9 mouse cellular contexts compared by ENCODE assay signal in genomic region chr1:173420374-173420773, GRCm38 (mm10). TPM values are rescaled to one million over a fixed set of nuclear protein-coding genes. Genes with fewer than 3 reads are reported as not detected.
DNase-seq lines count a peak whose midpoint lies in the region; ATAC-seq and TF ChIP-seq lines count a peak whose summit lies in the region.
"Had no signal": no experiment of that assay in that cellular context is flagged by ENCODE, and none has a peak within 500 bp of the region (broad histone marks: within the 10 kb centered on the region; RNA-seq: fewer than 3 reads in every experiment).

No protein-coding gene starts in this region.

- H3K4me2 ChIP-seq in liver, postnatal 0 days (ENCODE audit: low read depth, low read length), result peak overlapping the region; percentile 22; the same call in 1 of the 2 replicates
- H3K4me2 ChIP-seq in hindbrain, embryonic 12.5 days (replicated peaks), result no peak overlapping the region
- H3K4me2 ChIP-seq: limb, embryonic 13.5 days had no signal

- H3K36me3 ChIP-seq in liver, postnatal 0 days (replicated peaks; ENCODE audit: insufficient read depth, low read length), result no peaks in the 10 kb centered on the region
- no peaks in the 10 kb centered on the region for H3K36me3 ChIP-seq in hindbrain, embryonic 12.5 days
- H3K36me3 ChIP-seq: limb, embryonic 13.5 days had no signal

- 0 out of 2 replicates have a peak overlapping the region, but pooled peaks have one; percentile 29 for H3K27ac ChIP-seq in liver, postnatal 0 days (ENCODE audit: low read depth)
- H3K27ac ChIP-seq in hindbrain, embryonic 12.5 days, result no peak overlapping the region
- H3K27ac ChIP-seq: limb, embryonic 13.5 days had no signal

- peak; percentile 31 for DNase-seq in layer of hippocampus, adult 9-10 months (ENCODE audit: low spot score)
- DNase-seq in layer of hippocampus, postnatal 10 days (ENCODE audit: low spot score in 2 of 2), result no peak
- DNase-seq in brain, adult 2 months (ENCODE audit: low read depth, low spot score), result peak; percentile 38
- DNase-seq in liver, postnatal 0 days, result peak; percentile 50
- DNase-seq in telencephalon, adult 2 months (ENCODE audit: low read depth, low spot score), result peak; percentile 22
- DNase-seq in cerebellum, postnatal 36 days, result no peak
- DNase-seq in cerebellum, postnatal 14 days, result no peak

- TF ChIP-seq CTCF in liver, postnatal 0 days (IDR thresholded peaks at IDR 0.05; ENCODE audit: low read depth), result no peak

- H3K4me1 ChIP-seq in liver, postnatal 0 days (ENCODE audit: insufficient read depth), result peaks cover 10% of the 10 kb centered on the region
- no peaks in the 10 kb centered on the region for H3K4me1 ChIP-seq in hindbrain, embryonic 12.5 days

- no peaks in the 10 kb centered on the region for H3K9me3 ChIP-seq in liver, postnatal 0 days (ENCODE audit: low read length)
- no peaks in the 10 kb centered on the region for H3K9me3 ChIP-seq in hindbrain, embryonic 12.5 days (replicated peaks)
- H3K9me3 ChIP-seq: limb, embryonic 13.5 days had no signal

- 37% methylated on average over 6 of the region's 6 CpGs for WGBS in liver, postnatal 0 days (ENCODE audit: insufficient replicate concordance)
- WGBS in hindbrain, embryonic 12.5 days, result 92% methylated on average over 6 of the region's 6 CpGs

- H3K27me3 ChIP-seq in liver, postnatal 0 days (ENCODE audit: insufficient read depth, low read length), result no peaks in the 10 kb centered on the region
- H3K27me3 ChIP-seq in hindbrain, embryonic 12.5 days, result no peaks in the 10 kb centered on the region
- H3K27me3 ChIP-seq: limb, embryonic 13.5 days had no signal

- ATAC-seq in liver, postnatal 0 days, result peak; percentile 28
- ATAC-seq in hindbrain, embryonic 12.5 days (ENCODE audit: low FRiP score), result no peak

- H3K9ac ChIP-seq in liver, postnatal 0 days (replicated peaks), result no peak overlapping the region
- H3K9ac ChIP-seq in hindbrain, embryonic 12.5 days, result no peak overlapping the region
- H3K9ac ChIP-seq: limb, embryonic 13.5 days had no signal

- peak overlapping the region; percentile 17 for H3K4me3 ChIP-seq in liver, postnatal 0 days (ENCODE audit: low read depth, low read length)
- no peak overlapping the region for H3K4me3 ChIP-seq in hindbrain, embryonic 12.5 days
- H3K4me3 ChIP-seq: limb, embryonic 13.5 days had no signal

- TF ChIP-seq EP300 in liver, postnatal 0 days (IDR thresholded peaks at IDR 0.05; ENCODE audit: low read depth), result no peak

RNA-seq across cellular contexts. Expression of gene Cadm3, which starts 52.9 kb away (rescaled TPM):
- 100 to 1,000 TPM; 324 to 348 TPM for total RNA-seq in layer of hippocampus, postnatal 10 days (2021)
- polyA plus RNA-seq in liver, postnatal 0 days (2015; fragmentation: Nextera tagmentation; extraction: Ambion mirVana), result 0.49 and 0.61 TPM in 2 replicates
- polyA plus RNA-seq in hindbrain, embryonic 12.5 days (2016; fragmentation: Nextera tagmentation; extraction: Ambion mirVana), result 20.1 and 25.7 TPM in 2 replicates

Comparison
In these comparisons a context has a peak if more than half of its experiments do, and no peak if none do; other contexts are left out.
1. DNase-seq: peak in layer of hippocampus, adult 9-10 months (single experiment), brain, adult 2 months (single experiment), liver, postnatal 0 days (single experiment) and telencephalon, adult 2 months (single experiment); none in layer of hippocampus, postnatal 10 days (0 of 2), cerebellum, postnatal 36 days (0 of 2) and cerebellum, postnatal 14 days (0 of 2).
2. RNA of gene Cadm3, which starts 52.9 kb away (polyA plus RNA-seq): 20.1 to 25.7 TPM in hindbrain, embryonic 12.5 days; 0.49 to 0.61 TPM in liver, postnatal 0 days; every median in the first group is over 10 times any median in the second.